Mouse (Mus musculus): ENCODE measurements at regions not wholly inside any gene's neighbourhood (a gene's known extent, or its start where the extent isn't known, plus 50 kb on each side); places are given as distances from the start of the nearest gene placed in this dataset.

DNA sequence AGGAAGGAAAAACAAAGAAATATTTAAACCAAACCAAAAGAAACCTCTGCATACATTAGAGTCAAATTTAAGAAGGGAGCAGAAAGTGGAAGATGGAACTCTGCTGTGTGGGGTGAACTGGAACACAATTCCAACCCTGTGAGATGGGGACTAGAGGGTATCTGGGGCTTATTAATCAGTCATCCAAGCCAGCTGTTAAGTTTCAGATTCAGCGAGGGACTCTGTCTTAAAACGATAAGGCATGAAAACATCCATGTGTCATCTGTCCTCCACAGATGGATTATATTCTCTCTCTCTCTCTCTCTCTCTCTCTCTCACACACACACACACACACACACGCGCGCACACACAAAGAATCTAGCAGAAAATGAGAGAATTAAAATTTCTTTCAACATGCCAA, 147.6 kb upstream of the Marcks start:
- no peaks in the 10 kb centered on the region for H3K27me3 ChIP-seq (replicated peaks; ENCODE audit: control insufficient read depth, insufficient read depth, low read length)
- no peaks in the 10 kb centered on the region for H3K4me1 ChIP-seq (ENCODE audit: control insufficient read depth, insufficient read depth, low read depth, low read length)
- no peaks in the 10 kb centered on the region for H3K9me3 ChIP-seq (ENCODE audit: control insufficient read depth, low read length)
- no peak for ATAC-seq
- no peak overlapping the region for H3K4me2 ChIP-seq (ENCODE audit: low read length)
- WGBS, result 79% methylated on average over 5 of the region's 5 CpGs
- H3K4me3 ChIP-seq (ENCODE audit: low read length), result no peak overlapping the region
- H3K9ac ChIP-seq (ENCODE audit: low read depth, low read length), result no peak overlapping the region
- no peak overlapping the region for H3K27ac ChIP-seq (ENCODE audit: low read depth, low read length)
- no peaks in the 10 kb centered on the region for H3K36me3 ChIP-seq (ENCODE audit: control insufficient read depth, insufficient read depth, low read length)

DNA sequence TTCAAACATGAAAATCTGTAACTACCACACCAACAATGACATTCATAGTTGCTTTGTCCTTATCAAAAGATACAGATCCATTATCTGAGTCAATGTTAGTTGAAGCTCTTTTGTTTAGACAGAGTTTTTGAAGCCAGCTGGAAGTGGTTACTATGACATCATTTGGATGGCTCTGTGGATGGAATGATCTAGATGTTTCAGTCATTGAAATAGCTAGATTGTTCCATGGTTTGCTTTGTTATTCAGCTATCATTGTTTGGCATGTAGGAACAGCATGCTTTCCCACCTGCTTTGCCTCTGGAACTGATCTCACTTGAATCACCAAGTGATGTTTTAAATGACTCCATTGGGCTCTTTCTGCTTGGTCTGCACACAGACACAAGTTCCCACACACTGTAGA, 144.2 kb upstream of the Marcks start:
- no peak overlapping the region for H3K9ac ChIP-seq (ENCODE audit: low read depth, low read length)
- no peaks in the 10 kb centered on the region for H3K27me3 ChIP-seq (replicated peaks; ENCODE audit: control insufficient read depth, insufficient read depth, low read length)
- no peaks in the 10 kb centered on the region for H3K4me1 ChIP-seq (ENCODE audit: control insufficient read depth, insufficient read depth, low read depth, low read length)
- H3K36me3 ChIP-seq (ENCODE audit: control insufficient read depth, insufficient read depth, low read length), result no peaks in the 10 kb centered on the region
- no peaks in the 10 kb centered on the region for H3K9me3 ChIP-seq (ENCODE audit: control insufficient read depth, low read length)
- ATAC-seq, result no peak
- H3K27ac ChIP-seq (ENCODE audit: low read depth, low read length), result no peak overlapping the region
- H3K4me2 ChIP-seq (ENCODE audit: low read length), result no peak overlapping the region
- H3K4me3 ChIP-seq (ENCODE audit: low read length), result no peak overlapping the region

DNA sequence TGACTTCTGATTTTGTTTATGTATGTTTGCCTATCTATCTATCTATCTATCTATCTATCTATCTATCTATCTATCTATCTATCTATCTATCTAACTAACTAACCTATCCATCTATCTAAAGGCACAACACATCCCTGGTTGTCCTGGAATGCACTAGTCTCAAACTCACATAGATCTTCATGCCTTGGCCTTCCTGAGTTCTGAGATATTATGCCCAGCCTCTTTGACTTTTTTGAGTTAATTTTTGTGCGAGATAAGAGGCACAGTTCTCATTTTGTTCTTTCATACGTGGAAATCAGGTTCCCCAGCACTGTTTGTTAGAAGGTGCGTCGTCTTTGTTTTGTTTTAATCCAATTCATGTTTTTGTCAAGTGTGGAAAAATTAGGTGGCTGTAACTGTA, 142.1 kb upstream of the Marcks start:
- Histone ChIP-seq H3K4me3 (ENCODE audit: low read length) (no peak overlapping the region), H3K9ac (ENCODE audit: low read depth, low read length) (no peak overlapping the region), H3K9me3 (ENCODE audit: control insufficient read depth, low read length) (no peaks in the 10 kb centered on the region), H3K27ac (ENCODE audit: low read depth, low read length) (no peak overlapping the region), H3K27me3 (replicated peaks; ENCODE audit: control insufficient read depth, insufficient read depth, low read length) (no peaks in the 10 kb centered on the region), H3K4me2 (ENCODE audit: low read length) (no peak overlapping the region), H3K4me1 (ENCODE audit: control insufficient read depth, insufficient read depth, low read depth, low read length) (no peaks in the 10 kb centered on the region), H3K36me3 (ENCODE audit: control insufficient read depth, insufficient read depth, low read length) (no peaks in the 10 kb centered on the region)
- no peak for ATAC-seq
- WGBS, result 91% methylated on average over 4 of the region's 4 CpGs

DNA sequence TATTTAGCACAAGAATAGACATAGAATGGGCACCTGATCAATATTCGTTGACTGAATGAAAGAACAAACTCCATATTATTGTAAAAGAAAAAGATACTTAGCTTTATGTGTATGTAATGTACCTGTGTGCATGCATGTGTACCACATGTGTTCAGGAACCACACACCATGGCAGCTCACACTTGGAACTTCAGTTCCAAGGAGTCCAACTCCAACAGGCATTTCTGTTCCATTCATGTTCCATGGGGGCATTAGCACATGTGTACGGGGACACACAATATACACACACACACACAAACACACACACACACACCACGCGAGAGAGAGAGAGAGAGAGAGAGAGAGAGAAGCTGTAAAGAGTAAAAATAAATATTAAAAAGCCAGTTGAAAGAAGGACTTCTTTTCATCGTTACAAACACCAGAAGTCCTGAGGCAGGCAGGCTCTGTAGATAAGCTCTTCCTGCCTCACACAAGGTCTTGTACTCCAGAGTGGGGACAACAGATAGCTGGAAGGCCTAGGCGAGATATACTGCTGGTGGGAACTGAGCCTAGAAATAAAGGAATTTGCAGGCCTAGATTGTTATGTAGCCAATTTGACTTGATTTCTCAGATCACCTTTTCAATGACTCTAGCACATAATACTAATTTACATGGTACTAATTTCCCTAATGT, 141.6 kb upstream of the Marcks start:
- Histone ChIP-seq H3K4me2 (ENCODE audit: low read length) (no peak overlapping the region), H3K9me3 (ENCODE audit: control insufficient read depth, low read length) (no peaks in the 10 kb centered on the region), H3K27ac (ENCODE audit: low read depth, low read length) (no peak overlapping the region), H3K27me3 (replicated peaks; ENCODE audit: control insufficient read depth, insufficient read depth, low read length) (no peaks in the 10 kb centered on the region), H3K4me1 (ENCODE audit: control insufficient read depth, insufficient read depth, low read depth, low read length) (no peaks in the 10 kb centered on the region), H3K9ac (ENCODE audit: low read depth, low read length) (no peak overlapping the region), H3K4me3 (ENCODE audit: low read length) (no peak overlapping the region), H3K36me3 (ENCODE audit: control insufficient read depth, insufficient read depth, low read length) (no peaks in the 10 kb centered on the region)
- WGBS, result 87% methylated on average over 6 of the region's 6 CpGs
- no peak for ATAC-seq

DNA sequence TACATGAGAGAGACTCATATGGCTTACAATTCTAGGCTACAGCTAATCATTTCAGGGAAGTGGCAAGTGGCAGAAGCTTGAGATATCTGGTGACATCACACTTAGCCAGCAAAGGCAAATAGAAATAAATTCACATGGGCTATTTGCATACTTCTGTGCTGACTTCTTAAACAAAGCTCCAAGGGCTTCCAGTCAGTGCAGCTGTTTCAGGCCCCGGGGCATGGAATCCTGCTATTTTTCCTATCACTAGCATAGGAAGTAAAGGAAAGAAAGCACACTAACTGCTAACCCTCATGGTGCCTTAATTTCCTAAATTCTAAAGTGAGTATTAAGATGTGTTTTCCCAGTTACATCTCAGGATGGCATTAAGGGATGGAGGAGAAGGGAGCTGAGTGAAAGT, 140.6 kb upstream of the Marcks start:
- WGBS, result 76% methylated on average over 1 of the region's 1 CpGs
- ATAC-seq, result no peak

DNA sequence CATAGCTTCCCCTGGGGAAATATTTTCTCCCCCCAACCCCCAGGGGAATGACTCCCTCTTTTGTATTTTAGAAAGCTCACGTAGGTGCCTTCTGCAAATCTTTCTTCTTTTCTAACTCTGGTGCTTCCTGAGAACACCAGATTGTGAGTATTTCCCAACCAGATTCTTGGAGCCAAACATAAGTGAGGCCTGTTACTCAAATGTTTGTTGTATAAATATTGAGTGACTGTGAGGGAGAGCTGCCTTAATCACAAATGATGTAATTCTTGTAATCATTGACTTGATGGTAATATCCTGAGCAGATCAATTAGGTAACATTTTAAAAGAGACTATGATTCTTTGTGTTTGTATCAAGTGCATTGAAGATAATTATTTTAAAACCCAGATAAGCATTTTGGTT, 137.1 kb upstream of the Marcks start:
- H3K4me1 ChIP-seq (ENCODE audit: control insufficient read depth, insufficient read depth, low read depth, low read length), result no peaks in the 10 kb centered on the region
- H3K36me3 ChIP-seq (ENCODE audit: control insufficient read depth, insufficient read depth, low read length), result no peaks in the 10 kb centered on the region
- H3K9me3 ChIP-seq (ENCODE audit: control insufficient read depth, low read length), result no peaks in the 10 kb centered on the region
- no peak overlapping the region for H3K9ac ChIP-seq (ENCODE audit: low read depth, low read length)
- 84% methylated on average over 1 of the region's 1 CpGs for WGBS
- no peak overlapping the region for H3K27ac ChIP-seq (ENCODE audit: low read depth, low read length)
- ATAC-seq, result no peak
- H3K4me2 ChIP-seq (ENCODE audit: low read length), result no peak overlapping the region
- no peaks in the 10 kb centered on the region for H3K27me3 ChIP-seq (replicated peaks; ENCODE audit: control insufficient read depth, insufficient read depth, low read length)
- H3K4me3 ChIP-seq (ENCODE audit: low read length), result no peak overlapping the region

More for the DNA sequence above, 140.6 kb upstream of the Marcks start:
- Histone ChIP-seq H3K36me3 (ENCODE audit: control insufficient read depth, insufficient read depth, low read length) (no peaks in the 10 kb centered on the region), H3K4me3 (ENCODE audit: low read length) (no peak overlapping the region), H3K4me2 (ENCODE audit: low read length) (no peak overlapping the region), H3K9ac (ENCODE audit: low read depth, low read length) (no peak overlapping the region), H3K27ac (ENCODE audit: low read depth, low read length) (no peak overlapping the region), H3K9me3 (ENCODE audit: control insufficient read depth, low read length) (no peaks in the 10 kb centered on the region), H3K27me3 (replicated peaks; ENCODE audit: control insufficient read depth, insufficient read depth, low read length) (no peaks in the 10 kb centered on the region), H3K4me1 (ENCODE audit: control insufficient read depth, insufficient read depth, low read depth, low read length) (no peaks in the 10 kb centered on the region)

DNA sequence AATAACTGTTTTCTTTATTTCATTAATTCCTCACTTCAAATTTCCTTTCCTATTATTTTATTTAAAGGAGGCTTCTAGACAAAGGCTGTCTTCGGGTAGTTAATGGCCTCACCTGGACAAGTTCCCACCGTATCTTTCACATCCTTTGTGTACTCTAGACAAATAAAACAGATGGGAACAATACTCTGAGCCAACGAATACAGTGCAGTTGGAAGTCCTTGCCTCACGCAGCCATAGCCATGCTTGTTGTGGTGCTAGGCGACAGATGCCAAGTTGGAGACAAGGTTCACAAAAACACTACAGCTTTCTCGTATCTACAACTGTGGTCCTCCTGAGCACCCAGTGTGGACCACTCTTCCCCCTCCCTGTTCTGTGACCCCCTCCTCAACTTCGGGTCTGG, 136.6 kb upstream of the Marcks start:
- no peak overlapping the region for H3K4me3 ChIP-seq (ENCODE audit: low read length)
- no peaks in the 10 kb centered on the region for H3K27me3 ChIP-seq (replicated peaks; ENCODE audit: control insufficient read depth, insufficient read depth, low read length)
- H3K4me2 ChIP-seq (ENCODE audit: low read length), result no peak overlapping the region
- 62% methylated on average over 7 of the region's 7 CpGs for WGBS
- H3K4me1 ChIP-seq (ENCODE audit: control insufficient read depth, insufficient read depth, low read depth, low read length), result no peaks in the 10 kb centered on the region
- H3K9ac ChIP-seq (ENCODE audit: low read depth, low read length), result no peak overlapping the region
- no peaks in the 10 kb centered on the region for H3K36me3 ChIP-seq (ENCODE audit: control insufficient read depth, insufficient read depth, low read length)
- no peak for ATAC-seq
- H3K9me3 ChIP-seq (ENCODE audit: control insufficient read depth, low read length), result no peaks in the 10 kb centered on the region
- H3K27ac ChIP-seq (ENCODE audit: low read depth, low read length), result no peak overlapping the region

DNA sequence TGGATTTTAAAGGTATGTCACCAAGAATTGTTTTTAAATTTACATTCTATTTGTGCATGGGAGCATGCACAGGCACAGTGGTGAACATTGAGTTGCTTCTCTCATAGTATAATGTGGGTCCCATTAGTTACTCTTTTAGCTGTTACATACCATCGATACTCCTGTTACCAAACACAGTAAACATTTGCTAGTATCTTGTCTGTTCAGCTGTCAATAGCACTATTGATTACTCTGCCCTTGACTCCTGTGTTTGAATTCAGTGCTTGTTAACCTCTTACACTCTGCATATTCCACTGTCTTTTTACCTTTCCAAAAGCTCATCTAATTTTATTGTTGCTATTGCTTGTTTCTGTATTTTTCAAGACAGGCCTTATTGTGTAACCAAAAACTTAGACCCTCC, 133.2 kb upstream of the Marcks start:
- Histone ChIP-seq H3K9ac (ENCODE audit: low read depth, low read length) (no peak overlapping the region), H3K27ac (ENCODE audit: low read depth, low read length) (no peak overlapping the region), H3K27me3 (replicated peaks; ENCODE audit: control insufficient read depth, insufficient read depth, low read length) (no peaks in the 10 kb centered on the region), H3K4me2 (ENCODE audit: low read length) (no peak overlapping the region), H3K36me3 (ENCODE audit: control insufficient read depth, insufficient read depth, low read length) (no peaks in the 10 kb centered on the region), H3K9me3 (ENCODE audit: control insufficient read depth, low read length) (no peaks in the 10 kb centered on the region), H3K4me1 (ENCODE audit: control insufficient read depth, insufficient read depth, low read depth, low read length) (no peaks in the 10 kb centered on the region), H3K4me3 (ENCODE audit: low read length) (no peak overlapping the region)
- whole genome bisulfite sequencing, result 74% methylated on average over 1 of the region's 1 CpGs
- no peak for ATAC-seq

DNA sequence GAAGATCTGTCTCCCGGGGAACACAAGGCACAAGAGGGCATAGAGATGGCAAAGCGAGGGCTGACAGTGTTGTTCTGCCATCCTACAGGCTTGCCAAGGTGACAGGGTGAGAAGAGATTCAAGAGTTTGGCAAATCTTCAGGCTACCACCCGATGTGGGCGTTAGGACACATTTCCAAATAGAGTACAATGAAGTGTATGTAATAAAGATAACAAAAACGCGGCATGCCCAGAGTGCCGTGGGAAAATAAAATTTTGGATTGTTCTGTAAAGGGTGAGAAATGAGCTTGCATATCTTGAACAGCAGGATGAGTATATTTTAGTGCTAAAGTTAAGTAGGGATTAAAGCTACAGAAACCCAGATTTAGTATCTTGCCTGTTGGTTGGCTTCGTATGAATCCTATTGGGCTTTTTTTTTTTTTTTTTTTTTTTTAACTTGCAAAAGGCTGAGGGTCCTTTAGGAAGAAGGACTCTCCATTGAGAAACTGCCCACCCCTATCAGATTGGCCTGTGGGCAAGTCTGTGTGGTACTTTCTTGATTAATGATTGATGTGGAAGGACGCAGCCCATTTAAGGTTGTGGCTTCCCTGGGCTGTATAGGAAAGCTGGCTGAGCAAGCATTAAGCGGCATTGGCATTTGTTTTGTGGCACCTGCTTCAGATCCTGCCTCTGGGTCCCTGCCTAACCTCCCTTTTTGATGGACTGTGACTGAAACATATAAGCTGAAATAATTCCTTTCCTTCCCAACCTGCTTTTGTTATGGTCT, 131.7 kb upstream of the Marcks start:
- H3K9ac ChIP-seq (ENCODE audit: low read depth, low read length), result no peak overlapping the region
- no peaks in the 10 kb centered on the region for H3K27me3 ChIP-seq (replicated peaks; ENCODE audit: control insufficient read depth, insufficient read depth, low read length)
- WGBS, result 71% methylated on average over 10 of the region's 10 CpGs
- ATAC-seq, result no peak
- H3K9me3 ChIP-seq (ENCODE audit: control insufficient read depth, low read length), result no peaks in the 10 kb centered on the region
- H3K36me3 ChIP-seq (ENCODE audit: control insufficient read depth, insufficient read depth, low read length), result no peaks in the 10 kb centered on the region
- H3K4me3 ChIP-seq (ENCODE audit: low read length), result no peak overlapping the region
- no peaks in the 10 kb centered on the region for H3K4me1 ChIP-seq (ENCODE audit: control insufficient read depth, insufficient read depth, low read depth, low read length)
- H3K27ac ChIP-seq (ENCODE audit: low read depth, low read length), result no peak overlapping the region
- H3K4me2 ChIP-seq (ENCODE audit: low read length), result no peak overlapping the region
